In genomic region chr11:47630186-47630585, GRCm38 (mm10) we compare ENCODE assay signal across 26 mouse cellular contexts.
"Had no signal": no experiment of that assay in that cellular context is flagged by ENCODE, and none has a peak within 500 bp of the region (broad histone marks: within the 10 kb centered on the region; RNA-seq: fewer than 3 reads in every experiment).

No protein-coding gene starts in this region.

- H3K27me3 ChIP-seq: heart, embryonic 12.5 days; hindbrain, embryonic 13.5 days; hindbrain, embryonic 15.5 days; kidney, embryonic 15.5 days; limb, embryonic 12.5 days; liver, embryonic 13.5 days had no signal

- ATAC-seq: hindbrain, postnatal 0 days; intestine, embryonic 16.5 days had no signal

- H3K9ac ChIP-seq: heart, embryonic 12.5 days; hindbrain, embryonic 13.5 days; hindbrain, embryonic 15.5 days; kidney, embryonic 15.5 days; limb, embryonic 12.5 days; liver, embryonic 13.5 days had no signal

- H3K9me3 ChIP-seq: heart, embryonic 10.5 days; heart, embryonic 12.5 days; hindbrain, embryonic 13.5 days; hindbrain, embryonic 15.5 days; kidney, embryonic 15.5 days; limb, embryonic 10.5 days; limb, embryonic 12.5 days; liver, embryonic 13.5 days had no signal

- H3K4me3 ChIP-seq: gastrocnemius, adult 2 months; heart, embryonic 10.5 days; heart, embryonic 12.5 days; hindbrain, embryonic 13.5 days; hindbrain, embryonic 15.5 days; kidney, embryonic 15.5 days; layer of hippocampus, adult 2 months; left cerebral cortex, adult 2 months; limb, embryonic 10.5 days; limb, embryonic 12.5 days; liver, embryonic 13.5 days had no signal

- H3K27ac ChIP-seq: gastrocnemius, adult 2 months; heart, embryonic 10.5 days; hindbrain, embryonic 13.5 days; hindbrain, embryonic 15.5 days; hindbrain, postnatal 0 days; kidney, embryonic 15.5 days; kidney, postnatal 0 days; layer of hippocampus, adult 2 months; left cerebral cortex, adult 2 months; limb, embryonic 10.5 days; limb, embryonic 12.5 days; liver, embryonic 13.5 days had no signal

- H3K36me3 ChIP-seq: heart, embryonic 10.5 days; heart, embryonic 12.5 days; hindbrain, embryonic 13.5 days; hindbrain, embryonic 15.5 days; kidney, embryonic 15.5 days; limb, embryonic 10.5 days; limb, embryonic 12.5 days; liver, embryonic 13.5 days had no signal

- H3K4me2 ChIP-seq: heart, embryonic 12.5 days; hindbrain, embryonic 13.5 days; hindbrain, embryonic 15.5 days; kidney, embryonic 15.5 days; limb, embryonic 12.5 days; liver, embryonic 11.5 days; liver, embryonic 13.5 days had no signal

- H3K4me1 ChIP-seq: heart, embryonic 10.5 days; heart, embryonic 12.5 days; hindbrain, embryonic 15.5 days; kidney, embryonic 15.5 days; limb, embryonic 10.5 days; limb, embryonic 12.5 days; liver, embryonic 13.5 days had no signal

- DNase-seq: gastrocnemius, adult 2 months; gastrocnemius, postnatal 10 days; gastrocnemius, postnatal 25 days; heart, adult 18-20 months; heart, postnatal 10 days; heart, postnatal 4 days; kidney, adult 11 months; kidney, adult 2 months; kidney, adult 9 months; kidney, postnatal 14 days; kidney, postnatal 4 days; liver; liver, embryonic 13.5 days had no signal
